Mouse (Mus musculus): ENCODE measurements around the gene A930017K11Rik. TPM values are rescaled to one million over a fixed set of nuclear protein-coding genes. Genes with fewer than 3 reads are reported as not detected.

Gene A930017K11Rik
- polyA plus RNA-seq, 1 experiment from 2014 or later: 0.09 TPM

- WGBS: 65% methylated on average over 7 of the region's 7 CpGs
- Histone ChIP-seq H3K4me1 (peaks cover 7% of the 10 kb centered on the region), H3K4me2 (no peak overlapping the region), H3K27ac (no peak overlapping the region), H3K27me3 (peaks cover 19% of the 10 kb centered on the region), H3K9ac (no peak overlapping the region), H3K4me3 (no peak overlapping the region), H3K36me3 (no peaks in the 10 kb centered on the region), H3K9me3 (no peaks in the 10 kb centered on the region)
- ATAC-seq (ENCODE audit: borderline replicate concordance, extremely low read depth, low FRiP score, low TSS enrichment): no peak
These were observed 6.0 kb downstream of the A930017K11Rik start for GRCm38 (mm10) chr17:25946349-25946748.

- Histone ChIP-seq H3K27me3 (peaks cover 11% of the 10 kb centered on the region), H3K27ac (no peak overlapping the region)
These were observed 6.7 kb downstream of the A930017K11Rik start for GRCm38 (mm10) chr17:25945517-25946155.

GRCm38 (mm10) chr17:25944366-25945163 is 7.8 kb downstream of the A930017K11Rik start, which contains the start of the genes Pigq and Nhlrc4:
Gene Pigq (minus strand): TSS chr17:25944936.
Gene Nhlrc4 (minus strand): TSS chr17:25944961.
- no peak within 1 kb of the TSS for H3K4me2 ChIP-seq

More at GRCm38 (mm10) chr17:25945517-25946155, 6.7 kb downstream of the A930017K11Rik start:
- no peak for ATAC-seq (ENCODE audit: borderline replicate concordance, extremely low read depth, low FRiP score, low TSS enrichment)
- Histone ChIP-seq H3K4me1 (peaks cover 11% of the 10 kb centered on the region), H3K9me3 (no peaks in the 10 kb centered on the region), H3K4me3 (no peak overlapping the region), H3K4me2 (no peak overlapping the region), H3K36me3 (no peaks in the 10 kb centered on the region), H3K9ac (no peak overlapping the region)
- 65% methylated on average over 9 of the region's 9 CpGs for WGBS

GRCm38 (mm10) chr17:25943769-25944168 is 8.6 kb downstream of the A930017K11Rik start:
- Histone ChIP-seq H3K27me3 (no peaks in the 10 kb centered on the region), H3K4me3 (no peak overlapping the region), H3K9me3 (no peaks in the 10 kb centered on the region), H3K4me1 (peaks cover 12% of the 10 kb centered on the region), H3K9ac (no peak overlapping the region), H3K27ac (no peak overlapping the region), H3K36me3 (no peaks in the 10 kb centered on the region; the same call in 1 of the 2 replicates), H3K4me2 (no peak overlapping the region)
- ATAC-seq (ENCODE audit: borderline replicate concordance, extremely low read depth, low FRiP score, low TSS enrichment): no peak
- 60% methylated on average over 9 of the region's 9 CpGs for WGBS

More at GRCm38 (mm10) chr17:25944366-25945163, 7.8 kb downstream of the A930017K11Rik start, which contains the start of the genes Pigq and Nhlrc4:
- Histone ChIP-seq H3K27ac (no peak within 1 kb of the TSS), H3K36me3 (no peaks in the 10 kb centered on the region), H3K9me3 (no peaks in the 10 kb centered on the region), H3K27me3 (peaks cover under 1% of the 10 kb centered on the region; the same call in 1 of the 2 replicates), H3K4me1 (peaks cover 12% of the 10 kb centered on the region), H3K9ac (no peak within 1 kb of the TSS), H3K4me3 (no peak within 1 kb of the TSS)
- 40% methylated on average over 6 of the region's 6 CpGs for WGBS
- no peak for ATAC-seq (ENCODE audit: borderline replicate concordance, extremely low read depth, low FRiP score, low TSS enrichment)

GRCm38 (mm10) chr17:25943221-25943620 is 9.1 kb downstream of the A930017K11Rik start:
- Histone ChIP-seq H3K4me2 (no peak overlapping the region), H3K9ac (no peak overlapping the region), H3K27me3 (no peaks in the 10 kb centered on the region), H3K4me1 (peaks cover 12% of the 10 kb centered on the region), H3K4me3 (no peak overlapping the region), H3K36me3 (no peaks in the 10 kb centered on the region; the same call in 1 of the 2 replicates), H3K27ac (no peak overlapping the region), H3K9me3 (no peaks in the 10 kb centered on the region)
- no peak for ATAC-seq (ENCODE audit: borderline replicate concordance, extremely low read depth, low FRiP score, low TSS enrichment)
- 81% methylated on average over 3 of the region's 3 CpGs for WGBS

- no peaks in the 10 kb centered on the region for H3K9me3 ChIP-seq
- H3K4me1 ChIP-seq: peaks cover 12% of the 10 kb centered on the region
- WGBS: 77% methylated on average over 2 of the region's 2 CpGs
- H3K27ac ChIP-seq: 0 out of 2 replicates have a peak overlapping the region, but pooled peaks have one; percentile 90
- H3K4me3 ChIP-seq: peak overlapping the region; percentile 97; the same call in 1 of the 2 replicates
- H3K36me3 ChIP-seq: no peaks in the 10 kb centered on the region; the same call in 1 of the 2 replicates
- no peak for ATAC-seq (ENCODE audit: borderline replicate concordance, extremely low read depth, low FRiP score, low TSS enrichment)
- H3K9ac ChIP-seq: no peak overlapping the region
- peak overlapping the region; percentile 74; the same call in 1 of the 2 replicates for H3K4me2 ChIP-seq
- H3K27me3 ChIP-seq: no peaks in the 10 kb centered on the region
These were observed 9.7 kb downstream of the A930017K11Rik start for GRCm38 (mm10) chr17:25942597-25943151.

GRCm38 (mm10) chr17:25941511-25942241 is 10.7 kb downstream of the A930017K11Rik start:
- H3K4me3 ChIP-seq: peak overlapping the region; percentile 97
- H3K9me3 ChIP-seq: no peaks in the 10 kb centered on the region
- ATAC-seq (ENCODE audit: borderline replicate concordance, extremely low read depth, low FRiP score, low TSS enrichment): peak; percentile 43; the same call in 1 of the 2 replicates
- H3K27me3 ChIP-seq: no peaks in the 10 kb centered on the region
- H3K36me3 ChIP-seq: peaks cover 5% of the 10 kb centered on the region
- peaks cover 12% of the 10 kb centered on the region for H3K4me1 ChIP-seq
- H3K4me2 ChIP-seq: peak overlapping the region; percentile 74
- peak overlapping the region; percentile 99 for H3K9ac ChIP-seq
- H3K27ac ChIP-seq: peak overlapping the region; percentile 90
- WGBS: 3% methylated on average over 54 of the region's 54 CpGs

GRCm38 (mm10) chr17:25934526-25934925 is 17.8 kb downstream of the A930017K11Rik start:
- no peaks in the 10 kb centered on the region for H3K9me3 ChIP-seq
- H3K27me3 ChIP-seq: no peaks in the 10 kb centered on the region
- 93% methylated on average over 1 of the region's 1 CpGs for WGBS
- H3K9ac ChIP-seq: no peak overlapping the region
- ATAC-seq (ENCODE audit: borderline replicate concordance, extremely low read depth, low FRiP score, low TSS enrichment): no peak
- no peak overlapping the region for H3K4me3 ChIP-seq
- H3K36me3 ChIP-seq: peaks cover 70% of the 10 kb centered on the region
- no peak overlapping the region for H3K27ac ChIP-seq
- no peaks in the 10 kb centered on the region for H3K4me1 ChIP-seq
- no peak overlapping the region for H3K4me2 ChIP-seq

GRCm38 (mm10) chr17:25925348-25925747 is 27.0 kb downstream of the A930017K11Rik start:
- Histone ChIP-seq H3K4me2 (no peak overlapping the region), H3K4me3 (no peak overlapping the region), H3K4me1 (peaks cover 6% of the 10 kb centered on the region; the same call in 1 of the 2 replicates), H3K9me3 (no peaks in the 10 kb centered on the region), H3K27ac (no peak overlapping the region), H3K27me3 (no peaks in the 10 kb centered on the region), H3K36me3 (peaks cover 39% of the 10 kb centered on the region), H3K9ac (no peak overlapping the region)
- ATAC-seq (ENCODE audit: borderline replicate concordance, extremely low read depth, low FRiP score, low TSS enrichment): no peak
- WGBS: 63% methylated on average over 2 of the region's 2 CpGs

- peaks cover 16% of the 10 kb centered on the region for H3K36me3 ChIP-seq
- no peaks in the 10 kb centered on the region for H3K27me3 ChIP-seq
- no peaks in the 10 kb centered on the region for H3K9me3 ChIP-seq
- no peak overlapping the region for H3K27ac ChIP-seq
- H3K4me1 ChIP-seq: peaks cover 22% of the 10 kb centered on the region
- no peak overlapping the region for H3K4me2 ChIP-seq
- no peak for ATAC-seq (ENCODE audit: borderline replicate concordance, extremely low read depth, low FRiP score, low TSS enrichment)
- no peak overlapping the region for H3K9ac ChIP-seq
- no peak overlapping the region for H3K4me3 ChIP-seq
- 67% methylated on average over 5 of the region's 5 CpGs for WGBS
These were observed 30.2 kb downstream of the A930017K11Rik start for GRCm38 (mm10) chr17:25922120-25922519.
